Mouse (Mus musculus) forebrain, embryonic 13.5 days (tissue): ENCODE data around the gene Rex1bd. TPM values are rescaled to one million over a fixed set of nuclear protein-coding genes. Genes with fewer than 3 reads are reported as not detected.

ENCODE experiments used
- ATAC-seq: fragments of 200-750 bp; cut with Nextera tagmentation; 2 replicates; pipeline ENCODE4 v1.8.0; 2017
- H3K27ac ChIP-seq: fragments of 300-500 bp; sonication (generic); 2 replicates; pipeline ENCODE4 v1.5.1; 2015; ENCODE audit warnings: inconsistent platforms, mild to moderate bottlenecking, moderate library complexity
- H3K27me3 ChIP-seq: fragments of 300-500 bp; sonication (generic); 2 replicates; pipeline ENCODE4 v1.6.1; 2015; ENCODE audit warnings: mild to moderate bottlenecking, inconsistent platforms
- H3K36me3 ChIP-seq: fragments of 300-500 bp; sonication (generic); 2 replicates; pipeline ENCODE4 v1.6.1; 2015; ENCODE audit warnings: mild to moderate bottlenecking, inconsistent platforms; ENCODE audit not compliant: poor library complexity, severe bottlenecking
- H3K4me1 ChIP-seq: fragments of 300-500 bp; sonication (generic); 2 replicates; pipeline ENCODE4 v1.6.1; 2015; ENCODE audit warnings: inconsistent platforms
- H3K4me2 ChIP-seq: fragments of 300-500 bp; sonication (generic); 2 replicates; pipeline ENCODE4 v1.6.1; 2015; ENCODE audit warnings: inconsistent platforms, mild to moderate bottlenecking, moderate library complexity
- H3K4me3 ChIP-seq: fragments of 300-500 bp; sonication (generic); 2 replicates; pipeline ENCODE4 v1.5.1; 2015; ENCODE audit warnings: mild to moderate bottlenecking, inconsistent platforms
- H3K9ac ChIP-seq: fragments of 300-500 bp; sonication (generic); 2 replicates; pipeline ENCODE4 v1.6.1; 2015; ENCODE audit warnings: mild to moderate bottlenecking, inconsistent platforms
- H3K9me3 ChIP-seq: fragments of 300-500 bp; sonication (generic); replicated peaks from 2 replicates; pipeline ENCODE4 v1.6.1; 2016; ENCODE audit warnings: inconsistent platforms
- WGBS: fragments of 180-500 bp; shearing (Covaris S2); methylation state at CpG from one replicate; pipeline ENCODE4 v1.1.7; 2015; 5-methylcytosine and 5-hydroxymethylcytosine counted together
- polyA plus RNA-seq: library from polyadenylated mRNA; unstranded; fragments of >200 nt; fragmentation: Nextera tagmentation; extraction: Ambion mirVana; gene quantifications from 2 replicates; pipeline ENCODE4 v1.2.1, GENCODE M21; 2015

The Rex1bd gene
- polyA plus RNA-seq, 1 experiment from 2014 or later = 150 TPM

GRCm38 (mm10) chr8:70467229-70467725, 39.3 kb downstream of the Rex1bd start:
- no peak overlapping the region for H3K4me3 ChIP-seq
- no peaks in the 10 kb centered on the region for H3K9me3 ChIP-seq
- peaks cover 6% of the 10 kb centered on the region; the same call in 1 of the 2 replicates for H3K4me1 ChIP-seq
- no peak overlapping the region for H3K4me2 ChIP-seq
- H3K36me3 ChIP-seq = peaks cover 9% of the 10 kb centered on the region; the same call in 1 of the 2 replicates
- H3K27ac ChIP-seq = no peak overlapping the region
- H3K9ac ChIP-seq = 0 out of 2 replicates have a peak overlapping the region, but pooled peaks have one; percentile 8
- no peaks in the 10 kb centered on the region for H3K27me3 ChIP-seq
- 84% methylated on average over 5 of the region's 5 CpGs for WGBS
- ATAC-seq = no peak

GRCm38 (mm10) chr8:70466771-70467170, 39.8 kb downstream of the Rex1bd start:
- Histone ChIP-seq H3K4me3 (no peak overlapping the region), H3K9ac (0 out of 2 replicates have a peak overlapping the region, but pooled peaks have one; percentile 8), H3K27me3 (no peaks in the 10 kb centered on the region), H3K9me3 (no peaks in the 10 kb centered on the region), H3K4me1 (peaks cover 6% of the 10 kb centered on the region; the same call in 1 of the 2 replicates), H3K36me3 (peaks cover 9% of the 10 kb centered on the region; the same call in 1 of the 2 replicates), H3K4me2 (no peak overlapping the region), H3K27ac (no peak overlapping the region)
- WGBS = 81% methylated on average over 11 of the region's 11 CpGs
- ATAC-seq = no peak

GRCm38 (mm10) chr8:70466305-70466704, 40.2 kb downstream of the Rex1bd start:
- Histone ChIP-seq H3K4me1 (peaks cover 6% of the 10 kb centered on the region; the same call in 1 of the 2 replicates), H3K4me3 (no peak overlapping the region), H3K27ac (no peak overlapping the region), H3K9ac (no peak overlapping the region), H3K4me2 (no peak overlapping the region), H3K9me3 (no peaks in the 10 kb centered on the region), H3K27me3 (no peaks in the 10 kb centered on the region), H3K36me3 (peaks cover 9% of the 10 kb centered on the region; the same call in 1 of the 2 replicates)
- ATAC-seq = no peak
- WGBS = 91% methylated on average over 4 of the region's 4 CpGs

GRCm38 (mm10) chr8:70465701-70466100, 40.9 kb downstream of the Rex1bd start:
- H3K36me3 ChIP-seq = peaks cover 7% of the 10 kb centered on the region; the same call in 1 of the 2 replicates
- H3K9me3 ChIP-seq = no peaks in the 10 kb centered on the region
- H3K27ac ChIP-seq = no peak overlapping the region
- H3K4me1 ChIP-seq = peaks cover 6% of the 10 kb centered on the region; the same call in 1 of the 2 replicates
- ATAC-seq = no peak
- no peaks in the 10 kb centered on the region for H3K27me3 ChIP-seq
- no peak overlapping the region for H3K4me2 ChIP-seq
- WGBS = 94% methylated on average over 4 of the region's 4 CpGs
- no peak overlapping the region for H3K9ac ChIP-seq
- H3K4me3 ChIP-seq = no peak overlapping the region

GRCm38 (mm10) chr8:70464162-70464561, 42.4 kb downstream of the Rex1bd start:
- Histone ChIP-seq H3K4me1 (peaks cover 6% of the 10 kb centered on the region; the same call in 1 of the 2 replicates), H3K4me3 (no peak overlapping the region), H3K4me2 (no peak overlapping the region), H3K9me3 (no peaks in the 10 kb centered on the region; the same call in 1 of the 2 replicates), H3K9ac (0 out of 2 replicates have a peak overlapping the region, but pooled peaks have one; percentile 6), H3K27me3 (no peaks in the 10 kb centered on the region), H3K36me3 (0 out of 2 replicates have a peak, but pooled peaks cover 10% of the 10 kb centered on the region), H3K27ac (no peak overlapping the region)
- ATAC-seq = no peak
- 91% methylated on average over 6 of the region's 6 CpGs for WGBS

- H3K36me3 ChIP-seq = 0 out of 2 replicates have a peak, but pooled peaks cover 10% of the 10 kb centered on the region
- no peaks in the 10 kb centered on the region for H3K27me3 ChIP-seq
- no peak overlapping the region for H3K4me2 ChIP-seq
- H3K9me3 ChIP-seq = no peaks in the 10 kb centered on the region; the same call in 1 of the 2 replicates
- WGBS = 63% methylated on average over 4 of the region's 4 CpGs
- H3K4me1 ChIP-seq = peaks cover 6% of the 10 kb centered on the region; the same call in 1 of the 2 replicates
- H3K4me3 ChIP-seq = no peak overlapping the region
- H3K9ac ChIP-seq = 0 out of 2 replicates have a peak overlapping the region, but pooled peaks have one; percentile 6
- no peak for ATAC-seq
- H3K27ac ChIP-seq = no peak overlapping the region
Observed at GRCm38 (mm10) chr8:70463306-70463705, 43.2 kb downstream of the Rex1bd start.

- 0 out of 2 replicates have a peak, but pooled peaks cover 10% of the 10 kb centered on the region for H3K36me3 ChIP-seq
- WGBS = 89% methylated on average over 8 of the region's 8 CpGs
- H3K4me2 ChIP-seq = no peak overlapping the region
- no peak for ATAC-seq
- H3K9me3 ChIP-seq = no peaks in the 10 kb centered on the region; the same call in 1 of the 2 replicates
- peaks cover 6% of the 10 kb centered on the region; the same call in 1 of the 2 replicates for H3K4me1 ChIP-seq
- H3K9ac ChIP-seq = no peak overlapping the region
- no peak overlapping the region for H3K27ac ChIP-seq
- H3K4me3 ChIP-seq = no peak overlapping the region
- H3K27me3 ChIP-seq = no peaks in the 10 kb centered on the region
Observed at GRCm38 (mm10) chr8:70462516-70462813, 44.1 kb downstream of the Rex1bd start.

- no peaks in the 10 kb centered on the region; the same call in 1 of the 2 replicates for H3K9me3 ChIP-seq
- H3K9ac ChIP-seq = no peak overlapping the region
- H3K4me2 ChIP-seq = no peak overlapping the region
- H3K36me3 ChIP-seq = 0 out of 2 replicates have a peak, but pooled peaks cover 10% of the 10 kb centered on the region
- no peak overlapping the region for H3K27ac ChIP-seq
- no peak for ATAC-seq
- peaks cover 6% of the 10 kb centered on the region; the same call in 1 of the 2 replicates for H3K4me1 ChIP-seq
- H3K4me3 ChIP-seq = no peak overlapping the region
- 92% methylated on average over 16 of the region's 16 CpGs for WGBS
- no peaks in the 10 kb centered on the region for H3K27me3 ChIP-seq
Observed at GRCm38 (mm10) chr8:70461765-70462515, 44.6 kb downstream of the Rex1bd start.

GRCm38 (mm10) chr8:70460606-70461005, 45.9 kb downstream of the Rex1bd start:
- Histone ChIP-seq H3K9me3 (no peaks in the 10 kb centered on the region; the same call in 1 of the 2 replicates), H3K9ac (no peak overlapping the region), H3K27me3 (no peaks in the 10 kb centered on the region), H3K4me2 (no peak overlapping the region), H3K36me3 (0 out of 2 replicates have a peak, but pooled peaks cover 6% of the 10 kb centered on the region), H3K27ac (no peak overlapping the region), H3K4me3 (no peak overlapping the region), H3K4me1 (peaks cover 6% of the 10 kb centered on the region; the same call in 1 of the 2 replicates)
- 84% methylated on average over 9 of the region's 9 CpGs for WGBS
- ATAC-seq = no peak

- no peak overlapping the region for H3K4me3 ChIP-seq
- H3K4me1 ChIP-seq = peaks cover 6% of the 10 kb centered on the region; the same call in 1 of the 2 replicates
- ATAC-seq = no peak
- H3K27ac ChIP-seq = no peak overlapping the region
- no peak overlapping the region for H3K9ac ChIP-seq
- no peaks in the 10 kb centered on the region for H3K27me3 ChIP-seq
- no peaks in the 10 kb centered on the region; the same call in 1 of the 2 replicates for H3K9me3 ChIP-seq
- H3K4me2 ChIP-seq = no peak overlapping the region
- 0 out of 2 replicates have a peak, but pooled peaks cover 6% of the 10 kb centered on the region for H3K36me3 ChIP-seq
- 87% methylated on average over 5 of the region's 5 CpGs for WGBS
Observed at GRCm38 (mm10) chr8:70460199-70460598, 46.4 kb downstream of the Rex1bd start.

GRCm38 (mm10) chr8:70459636-70460035, 46.9 kb downstream of the Rex1bd start:
- WGBS = 95% methylated on average over 2 of the region's 2 CpGs
- Histone ChIP-seq H3K27ac (no peak overlapping the region), H3K4me1 (peaks cover 6% of the 10 kb centered on the region; the same call in 1 of the 2 replicates), H3K9me3 (no peaks in the 10 kb centered on the region; the same call in 1 of the 2 replicates), H3K36me3 (0 out of 2 replicates have a peak, but pooled peaks cover 6% of the 10 kb centered on the region), H3K9ac (no peak overlapping the region), H3K27me3 (no peaks in the 10 kb centered on the region), H3K4me2 (no peak overlapping the region), H3K4me3 (no peak overlapping the region)
- ATAC-seq = no peak

- Histone ChIP-seq H3K4me1 (peaks cover 3% of the 10 kb centered on the region; the same call in 1 of the 2 replicates), H3K4me3 (no peak overlapping the region), H3K4me2 (no peak overlapping the region), H3K9me3 (no peaks in the 10 kb centered on the region; the same call in 1 of the 2 replicates), H3K27ac (no peak overlapping the region), H3K27me3 (no peaks in the 10 kb centered on the region), H3K36me3 (0 out of 2 replicates have a peak, but pooled peaks cover 6% of the 10 kb centered on the region), H3K9ac (no peak overlapping the region)
- 82% methylated on average over 3 of the region's 3 CpGs for WGBS
- ATAC-seq = no peak
Observed at GRCm38 (mm10) chr8:70458462-70458861, 48.1 kb downstream of the Rex1bd start.
